Mouse (Mus musculus) neural tube, embryonic 15.5 days (tissue): ENCODE results near the gene Zfp442. TPM values are rescaled to one million over a fixed set of nuclear protein-coding genes. Genes with fewer than 3 reads are reported as not detected.
"Not testable (repeated sequence)": the region's sequence is repeated elsewhere in the genome, so short reads cannot be mapped to it uniquely, and the experiment has no call there.

ENCODE experiments used
- ATAC-seq: fragments of 200-750 bp; cut with Nextera tagmentation; 2 replicates; pipeline ENCODE4 v1.8.0; 2017; ENCODE audit warnings: mild to moderate bottlenecking, moderate TSS enrichment, moderate library complexity; ENCODE audit not compliant: low FRiP score
- H3K27ac ChIP-seq: fragments of 300-500 bp; sonication (generic); replicated peaks from 2 replicates; pipeline ENCODE4 v1.5.1; 2015; ENCODE audit warnings: mild to moderate bottlenecking, inconsistent platforms
- H3K27me3 ChIP-seq: fragments of 300-500 bp; sonication (generic); replicated peaks from 2 replicates; pipeline ENCODE4 v1.6.1; 2015; ENCODE audit warnings: inconsistent platforms
- H3K36me3 ChIP-seq: fragments of 300-500 bp; sonication (generic); 2 replicates; pipeline ENCODE4 v1.6.1; 2015; ENCODE audit warnings: inconsistent platforms
- H3K4me1 ChIP-seq: fragments of 300-500 bp; sonication (generic); 2 replicates; pipeline ENCODE4 v1.6.1; 2015; ENCODE audit warnings: inconsistent platforms
- H3K4me2 ChIP-seq: fragments of 300-500 bp; sonication (generic); 2 replicates; pipeline ENCODE4 v1.6.1; 2015; ENCODE audit warnings: inconsistent platforms, mild to moderate bottlenecking, moderate library complexity
- H3K4me3 ChIP-seq: fragments of 300-500 bp; sonication (generic); replicated peaks from 2 replicates; pipeline ENCODE4 v1.5.1; 2015; ENCODE audit warnings: mild to moderate bottlenecking, inconsistent platforms
- H3K9ac ChIP-seq: fragments of 300-500 bp; sonication (generic); replicated peaks from 2 replicates; pipeline ENCODE4 v1.6.1; 2015; ENCODE audit warnings: mild to moderate bottlenecking, inconsistent platforms
- H3K9me3 ChIP-seq: fragments of 300-500 bp; sonication (generic); replicated peaks from 2 replicates; pipeline ENCODE4 v1.6.1; 2016; ENCODE audit warnings: inconsistent platforms
- WGBS: fragments of 180-500 bp; shearing (Covaris S2); methylation state at CpG from one replicate; pipeline ENCODE4 v1.1.7; 2015; ENCODE audit warnings: mixed read lengths; 5-methylcytosine and 5-hydroxymethylcytosine counted together
- polyA plus RNA-seq: library from polyadenylated mRNA; unstranded; fragments of >200 nt; fragmentation: Nextera tagmentation; extraction: Ambion mirVana; gene quantifications from 2 replicates; pipeline ENCODE4 v1.2.1, GENCODE M21; 2015

The Zfp442 gene
- polyA plus RNA-seq, result 8.0 and 9.1 TPM in 2 replicates

DNA sequence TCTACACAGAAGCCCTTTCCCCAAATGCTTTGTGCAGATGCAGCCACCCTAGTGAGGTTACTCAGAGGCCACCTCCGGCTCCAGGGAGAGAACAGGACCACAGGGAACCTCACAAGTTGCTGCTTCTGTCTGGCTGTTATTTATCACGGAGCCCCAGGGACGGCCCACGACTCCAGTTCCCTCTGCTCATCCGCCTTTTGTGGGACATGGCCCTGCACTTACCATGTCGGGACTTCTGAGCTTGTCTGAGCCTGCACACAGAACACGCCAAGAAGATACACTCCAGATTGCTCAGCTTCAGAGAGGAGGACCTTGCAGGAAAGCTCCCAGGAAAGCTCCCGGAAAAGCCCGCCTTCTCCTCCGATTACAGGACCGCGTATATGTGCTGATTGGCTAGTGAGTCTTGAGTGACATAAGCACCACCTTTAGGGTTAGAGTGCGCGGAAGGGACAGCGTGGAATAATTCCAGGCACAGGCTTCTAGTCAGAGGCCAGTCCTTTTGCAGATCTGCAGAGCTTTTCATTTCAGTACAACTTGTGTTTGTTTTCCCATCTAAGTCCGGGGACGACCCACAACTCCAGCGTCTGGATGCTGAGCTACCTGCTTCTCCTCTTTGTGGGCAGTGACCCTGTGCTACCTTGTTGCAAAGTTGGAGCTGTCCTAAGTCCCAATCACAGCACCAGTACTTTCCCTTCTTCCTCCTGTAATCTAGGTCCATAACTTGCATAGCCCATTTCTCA, at the start of gene Zfp442:
TSS of gene Zfp442 (minus strand) at position 307 of the 740 bp plus-strand sequence.
- peak; percentile 99 for ATAC-seq
- WGBS, result 0% methylated on average over 17 of the region's 18 CpGs
- H3K4me3 ChIP-seq, result peak within 1 kb of the TSS; percentile 52
- peak within 1 kb of the TSS; percentile 68; the same call in 1 of the 2 replicates for H3K27ac ChIP-seq
- not testable (repeated sequence) for H3K27me3 ChIP-seq, H3K4me1 ChIP-seq, H3K36me3 ChIP-seq, H3K9me3 ChIP-seq
- H3K4me2 ChIP-seq, result peak within 1 kb of the TSS; percentile 63
- peak within 1 kb of the TSS; percentile 58 for H3K9ac ChIP-seq

DNA sequence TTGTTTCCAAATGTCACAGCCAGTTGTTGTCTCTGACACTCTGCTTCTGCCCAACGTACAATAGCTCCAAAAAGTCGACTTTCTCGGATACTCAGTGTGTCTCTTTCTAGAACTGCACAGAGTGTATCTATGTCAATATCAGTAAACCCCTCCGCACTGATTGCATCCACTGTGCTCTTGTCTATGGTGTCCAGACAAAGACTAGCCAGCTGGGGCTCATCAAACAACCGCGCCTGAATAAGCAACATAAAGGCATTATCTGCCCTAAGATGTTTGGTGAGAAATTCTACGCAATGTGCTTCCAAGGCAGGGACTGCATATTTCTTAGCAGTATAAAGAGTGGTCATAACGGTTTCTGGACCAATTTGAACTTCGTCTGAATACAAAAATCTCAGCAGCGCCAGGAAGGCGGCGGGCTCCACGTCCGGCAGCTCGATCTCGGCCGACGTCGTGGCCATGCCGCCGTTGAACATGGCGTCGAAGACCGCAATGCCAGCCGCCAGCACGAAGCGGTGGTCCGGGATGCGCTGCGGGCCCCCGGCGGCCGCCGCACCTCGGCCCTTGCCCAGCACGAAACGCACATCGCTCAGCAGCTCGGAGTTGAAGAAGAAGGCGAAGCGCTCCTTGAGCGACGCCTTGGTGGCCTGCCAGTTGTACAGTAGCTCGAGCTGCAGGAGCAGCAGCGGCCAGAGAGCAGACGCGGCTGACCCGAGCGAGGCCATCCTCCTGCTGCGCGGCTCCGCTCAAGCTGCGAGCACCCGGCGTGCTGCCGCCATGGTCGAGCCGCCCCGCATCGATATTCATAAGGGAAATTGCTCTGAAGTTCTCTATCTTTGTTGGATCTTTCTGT, 49.1 kb upstream of the Zfp442 start:
- H3K27ac ChIP-seq, result not testable (repeated sequence)
- peak; percentile 65; the same call in 1 of the 2 replicates for ATAC-seq
- peak overlapping the region; percentile 34 for H3K4me3 ChIP-seq

DNA sequence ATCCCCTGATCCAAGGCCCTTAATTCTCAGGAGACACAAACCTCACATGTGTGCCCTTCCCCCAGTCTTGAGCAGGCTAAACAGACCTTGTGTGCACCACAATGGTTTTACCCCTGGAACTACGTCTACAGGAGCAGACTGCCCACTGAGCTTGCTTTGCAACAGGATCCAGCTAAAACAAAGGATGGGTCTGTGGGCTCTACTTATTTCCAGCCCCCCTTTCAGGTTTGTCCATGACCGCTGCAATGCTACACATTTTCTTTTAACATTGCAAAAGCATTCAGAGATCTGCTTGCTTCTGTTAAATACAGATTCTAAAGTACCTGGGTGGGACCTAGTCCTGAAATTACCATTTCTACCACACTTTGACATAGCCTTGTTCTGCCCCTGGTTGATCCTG, 41.7 kb upstream of the Zfp442 start:
- H3K36me3 ChIP-seq, result no peaks in the 10 kb centered on the region
- no peak overlapping the region for H3K4me2 ChIP-seq
- H3K9ac ChIP-seq, result no peak overlapping the region
- H3K4me1 ChIP-seq, result no peaks in the 10 kb centered on the region
- 60% methylated on average over 2 of the region's 2 CpGs for WGBS
- no peaks in the 10 kb centered on the region for H3K27me3 ChIP-seq
- H3K27ac ChIP-seq, result no peak overlapping the region
- no peak overlapping the region for H3K4me3 ChIP-seq
- H3K9me3 ChIP-seq, result no peaks in the 10 kb centered on the region
- ATAC-seq, result no peak

More for the DNA sequence above, 49.1 kb upstream of the Zfp442 start:
- H3K27me3 ChIP-seq, H3K9ac ChIP-seq, H3K9me3 ChIP-seq, H3K4me1 ChIP-seq, H3K36me3 ChIP-seq: not testable (repeated sequence)
- H3K4me2 ChIP-seq, result peak overlapping the region; percentile 52
- WGBS, result 46% methylated on average over 60 of the region's 60 CpGs

DNA sequence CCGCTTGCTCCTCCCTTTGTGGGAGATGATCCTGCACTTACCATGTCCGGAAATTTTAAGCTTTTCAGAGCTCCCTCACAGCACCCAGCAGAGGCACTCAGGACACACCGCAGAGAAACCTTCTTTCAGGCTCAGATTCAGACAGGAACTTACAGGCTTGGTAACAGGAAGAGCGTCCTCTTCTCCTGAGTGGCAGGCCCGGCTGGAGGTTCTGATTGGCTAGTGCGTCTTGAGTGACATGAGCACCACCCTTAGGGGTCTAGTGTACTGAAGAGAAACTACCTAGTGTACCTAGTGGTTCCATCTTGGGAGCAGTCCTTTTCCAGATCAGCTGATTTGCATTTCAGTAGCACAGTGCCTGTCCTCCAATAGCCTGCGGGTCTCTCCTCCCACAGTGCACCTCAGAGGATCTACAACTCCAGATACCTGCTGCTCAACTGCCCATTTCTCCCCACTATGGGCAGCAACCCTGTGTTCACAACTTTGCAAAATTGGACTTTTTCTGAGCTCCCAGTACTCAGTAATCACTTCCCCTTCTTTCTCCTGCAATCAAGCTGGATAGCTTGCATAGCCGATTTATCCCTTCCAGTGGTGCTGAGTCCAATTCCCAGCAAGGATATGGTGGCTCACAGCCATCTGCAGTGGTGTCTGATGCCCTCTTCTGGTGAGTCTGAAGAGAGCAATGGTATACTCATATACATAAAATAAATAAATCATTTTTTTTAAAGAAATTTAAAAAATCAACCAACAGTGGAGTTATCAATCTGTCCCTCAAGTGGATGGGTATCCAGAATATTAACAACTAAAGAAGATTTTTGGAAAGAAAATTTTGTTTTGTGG, 33.9 kb upstream of the Zfp442 start, which contains the start of gene Zfp345:
TSS of gene Zfp345 (minus strand) at position 153 of the 840 bp plus-strand sequence.
- WGBS, result 71% methylated on average over 8 of the region's 8 CpGs
- not testable (repeated sequence) for H3K4me3 ChIP-seq, H3K4me1 ChIP-seq, H3K9ac ChIP-seq, H3K36me3 ChIP-seq, H3K27ac ChIP-seq, H3K4me2 ChIP-seq, H3K9me3 ChIP-seq, H3K27me3 ChIP-seq, ATAC-seq

DNA sequence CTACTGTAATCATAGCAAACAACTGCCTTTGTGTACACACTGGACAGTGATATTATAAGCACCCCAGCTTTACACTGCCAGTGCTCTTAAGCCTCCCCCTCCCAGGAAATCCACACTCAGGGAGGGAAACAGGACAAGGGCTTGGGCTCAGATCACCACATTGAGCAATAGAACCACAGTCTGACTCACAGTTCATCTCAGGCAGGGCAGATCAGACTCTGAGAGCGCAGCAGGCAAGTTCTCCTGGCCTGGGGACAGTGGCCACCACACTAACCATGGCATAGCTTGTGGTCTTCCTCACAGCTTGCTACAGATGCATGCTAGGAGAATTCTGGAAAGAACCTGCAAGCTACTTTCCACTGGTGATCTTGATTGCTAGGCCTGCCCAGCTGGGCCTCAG, 12.2 kb downstream of the Zfp442 start:
- not testable (repeated sequence) for H3K27ac ChIP-seq, ATAC-seq, H3K27me3 ChIP-seq, H3K9ac ChIP-seq, H3K4me1 ChIP-seq, H3K4me2 ChIP-seq, H3K4me3 ChIP-seq
- Histone ChIP-seq H3K9me3 (peaks cover 19% of the 10 kb centered on the region; the same call in 1 of the 2 replicates), H3K36me3 (peaks cover 14% of the 10 kb centered on the region)
- WGBS, result 88% methylated on average over 1 of the region's 1 CpGs

DNA sequence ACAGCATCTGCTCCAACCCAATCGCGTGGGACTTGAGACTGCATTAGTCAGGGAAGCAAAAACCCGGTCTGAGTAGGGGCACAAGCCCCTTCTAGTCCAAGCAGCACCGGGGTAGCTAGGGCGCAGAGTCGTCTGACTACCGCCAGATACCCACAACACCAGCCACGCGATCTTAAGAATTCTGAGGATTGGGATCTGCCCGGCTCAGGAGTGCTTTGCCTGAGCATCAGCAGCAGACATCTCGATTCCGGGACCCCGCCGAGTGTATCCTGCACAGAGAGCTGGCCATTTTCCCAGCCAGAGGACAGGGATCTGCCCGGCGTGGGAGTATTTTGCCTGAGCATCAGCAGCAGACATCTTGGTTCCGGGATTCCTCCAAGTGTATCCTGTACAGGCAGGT, 39.1 kb downstream of the Zfp442 start:
- not testable (repeated sequence) for H3K9ac ChIP-seq, ATAC-seq, H3K4me2 ChIP-seq, H3K4me1 ChIP-seq, H3K4me3 ChIP-seq, H3K27ac ChIP-seq, H3K27me3 ChIP-seq
- 90% methylated on average over 17 of the region's 17 CpGs for WGBS
- H3K9me3 ChIP-seq, result peaks cover 18% of the 10 kb centered on the region; the same call in 1 of the 2 replicates
- H3K36me3 ChIP-seq, result peaks cover 22% of the 10 kb centered on the region

DNA sequence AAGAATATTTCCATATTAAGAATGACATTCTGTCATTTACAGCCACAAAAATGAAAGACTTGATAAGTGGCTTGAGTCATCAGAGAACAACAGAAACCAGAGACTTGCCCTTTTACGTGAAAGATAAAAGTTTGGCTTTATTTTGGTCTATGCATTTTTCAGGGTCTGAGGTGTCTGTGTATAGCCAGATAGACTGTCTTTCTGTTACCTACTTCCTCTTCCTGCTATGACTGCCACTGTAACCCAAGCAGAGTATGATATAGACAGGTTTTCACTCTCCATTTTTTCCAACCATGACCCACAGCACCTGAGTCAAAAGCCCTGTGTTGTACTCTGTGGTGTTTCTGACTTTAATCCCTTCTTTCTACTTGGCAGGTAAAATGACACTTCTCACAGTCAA, 61.1 kb downstream of the Zfp442 start:
- Histone ChIP-seq H3K4me3 (no peak overlapping the region), H3K27ac (no peak overlapping the region), H3K4me1 (no peaks in the 10 kb centered on the region), H3K9ac (no peak overlapping the region), H3K9me3 (no peaks in the 10 kb centered on the region), H3K36me3 (no peaks in the 10 kb centered on the region), H3K4me2 (no peak overlapping the region), H3K27me3 (no peaks in the 10 kb centered on the region)
- no peak for ATAC-seq
- 90% methylated on average over 1 of the region's 1 CpGs for WGBS

DNA sequence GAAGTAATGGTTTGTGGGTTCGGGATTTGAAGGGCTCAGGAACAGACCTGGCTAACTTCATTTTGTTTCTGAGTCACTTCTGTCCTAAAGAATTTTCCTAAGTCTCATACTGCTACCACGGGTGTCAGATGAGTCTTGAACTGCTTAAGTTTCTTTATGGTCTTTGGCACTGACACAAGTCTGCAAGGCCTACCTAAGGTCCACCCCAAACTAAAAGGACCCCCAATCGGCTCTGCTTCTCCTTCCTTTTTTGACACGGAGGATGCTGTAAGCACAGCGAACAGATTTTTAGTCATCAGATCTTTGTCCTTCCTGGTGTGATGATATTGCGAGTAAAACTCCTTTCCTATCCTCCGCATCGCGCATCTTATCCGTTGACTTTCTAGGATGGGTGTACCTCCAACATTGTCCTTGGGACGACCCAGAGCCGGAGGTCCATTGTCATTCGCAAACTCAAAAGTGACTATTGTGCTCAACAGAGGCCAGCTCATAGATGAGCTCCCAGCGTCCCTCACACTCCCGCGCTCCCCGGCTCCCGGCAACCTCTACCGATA, 65.7 kb downstream of the Zfp442 start:
- ATAC-seq, H3K4me2 ChIP-seq, H3K27me3 ChIP-seq, H3K4me3 ChIP-seq, H3K27ac ChIP-seq, H3K9me3 ChIP-seq, H3K36me3 ChIP-seq, H3K4me1 ChIP-seq, H3K9ac ChIP-seq: not testable (repeated sequence)
- 94% methylated on average over 19 of the region's 19 CpGs for WGBS

DNA sequence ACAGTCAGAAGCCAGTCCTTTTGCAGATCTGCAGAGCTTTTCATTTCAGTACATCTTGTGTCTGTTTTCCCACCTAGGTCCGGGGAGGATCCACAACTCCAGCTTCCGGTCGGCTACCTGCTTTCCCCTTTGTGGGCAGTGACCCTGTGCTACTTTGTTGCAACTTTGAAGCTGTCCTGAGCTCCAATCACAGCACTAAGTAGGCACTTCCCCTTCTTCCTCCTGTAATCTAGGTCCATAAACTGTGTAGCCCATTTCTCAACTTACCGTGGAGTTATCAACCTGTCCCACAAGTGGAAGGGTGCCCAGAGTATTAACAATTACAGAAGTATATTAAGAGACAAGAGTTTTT, 88.4 kb downstream of the Zfp442 start:
- Histone ChIP-seq H3K9ac (peak overlapping the region; percentile 82), H3K36me3 (no peaks in the 10 kb centered on the region), H3K4me1 (peaks cover 6% of the 10 kb centered on the region; the same call in 1 of the 2 replicates), H3K9me3 (no peaks in the 10 kb centered on the region), H3K27me3 (no peaks in the 10 kb centered on the region), H3K4me2 (peak overlapping the region; percentile 63), H3K27ac (peak overlapping the region; percentile 93), H3K4me3 (peak overlapping the region; percentile 67)
- peak; percentile 69; the same call in 1 of the 2 replicates for ATAC-seq
- 5% methylated on average over 4 of the region's 4 CpGs for WGBS

DNA sequence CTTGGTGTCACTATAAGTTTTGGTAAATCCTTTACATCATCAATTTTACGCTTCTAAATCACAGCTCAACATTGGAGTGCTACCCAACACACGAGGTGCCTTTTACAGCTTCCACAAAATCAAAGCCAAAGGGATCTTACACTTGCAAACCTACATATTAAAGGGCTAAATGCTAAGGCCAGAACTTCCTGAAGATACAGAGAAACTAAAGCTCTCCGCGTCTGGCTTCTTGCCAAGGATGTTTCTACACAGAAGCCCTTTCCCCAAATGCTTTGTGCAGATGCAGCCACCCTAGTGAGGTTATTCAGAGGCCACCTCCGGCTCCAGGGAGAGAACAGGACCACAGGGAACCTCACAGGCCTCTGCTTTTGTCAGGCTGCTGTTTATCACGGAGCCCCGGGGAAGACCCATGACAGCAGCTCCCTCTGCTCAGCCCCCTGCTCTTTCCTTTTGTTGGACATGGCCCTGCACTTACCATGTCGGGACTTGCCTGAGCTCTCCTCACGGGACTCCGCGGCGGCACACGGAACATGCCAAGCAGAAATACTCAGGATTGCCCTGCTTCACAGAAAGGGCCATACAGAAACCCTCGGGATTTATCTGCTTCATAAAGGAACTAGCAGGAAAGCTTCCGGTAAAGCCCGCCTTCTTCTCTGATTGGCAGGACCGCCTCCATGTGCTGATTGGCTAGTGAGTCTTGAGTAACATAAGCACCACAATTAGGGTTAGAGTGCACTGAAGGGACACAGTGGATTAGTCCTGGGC, 89.0 kb downstream of the Zfp442 start, which contains the start of gene 3300002I08Rik:
TSS of gene 3300002I08Rik (minus strand) at position 653 of the 765 bp plus-strand sequence.
- peak within 1 kb of the TSS; percentile 93 for H3K27ac ChIP-seq
- peak within 1 kb of the TSS; percentile 67 for H3K4me3 ChIP-seq
- H3K9ac ChIP-seq, result peak within 1 kb of the TSS; percentile 82
- H3K4me2 ChIP-seq, result peak within 1 kb of the TSS; percentile 63
- H3K4me1 ChIP-seq, H3K9me3 ChIP-seq, H3K27me3 ChIP-seq, H3K36me3 ChIP-seq: not testable (repeated sequence)
- WGBS, result 1% methylated on average over 17 of the region's 17 CpGs
- ATAC-seq, result peak; percentile 99
